Mouse (Mus musculus): ENCODE data around the gene Inpp4b.
"Not testable (repeated sequence)": the region's sequence is repeated elsewhere in the genome, so short reads cannot be mapped to it uniquely, and the experiment has no call there.

Inpp4b gene

DNA sequence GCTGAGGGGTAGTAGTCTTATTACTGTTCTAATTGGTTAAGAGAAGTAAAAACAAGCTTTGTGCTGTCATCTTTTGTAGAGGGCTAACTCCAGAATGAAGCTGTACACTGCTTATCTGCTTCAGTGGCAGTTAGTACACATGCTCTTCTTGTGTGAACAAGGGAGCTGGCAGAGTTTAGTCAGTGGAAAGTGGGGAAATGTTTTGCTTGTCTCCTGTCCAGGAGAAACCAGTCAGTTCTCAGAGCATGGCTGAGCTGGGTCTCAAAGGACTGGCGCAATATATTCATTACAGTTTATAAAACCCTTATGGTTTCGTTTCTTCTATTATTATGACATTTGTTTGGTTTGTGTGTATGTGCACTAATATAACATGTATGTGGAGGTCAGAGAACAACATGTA, 610.7 kb downstream of the Inpp4b start:
- no peak for DNase-seq (ENCODE audit: low spot score in 2 of 2)

- no peak for DNase-seq (ENCODE audit: low spot score in 2 of 2)
These were observed 642.8 kb downstream of the Inpp4b start for GRCm38 (mm10) chr8:81985128-81985665.

DNA sequence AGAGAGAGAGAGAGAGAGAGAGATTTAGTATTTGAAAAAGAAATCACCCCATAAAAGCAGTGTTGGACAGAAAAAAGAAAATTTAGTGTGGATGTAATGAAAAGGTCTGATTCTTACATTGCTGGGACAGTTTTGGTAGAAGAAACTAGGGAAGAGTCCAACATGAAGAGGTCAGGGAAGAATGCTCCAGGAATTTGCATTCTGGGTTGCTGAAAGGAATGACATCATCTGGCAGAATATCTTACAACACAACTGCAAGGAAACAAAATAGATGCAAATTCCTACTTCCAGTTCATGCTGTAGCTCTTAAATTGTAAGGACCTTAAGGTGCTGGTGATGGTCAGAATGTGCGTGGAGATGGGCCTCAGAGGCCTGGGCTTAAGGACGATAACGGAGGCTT, 650.6 kb downstream of the Inpp4b start:
- no peak for DNase-seq (ENCODE audit: low spot score in 2 of 2)

DNA sequence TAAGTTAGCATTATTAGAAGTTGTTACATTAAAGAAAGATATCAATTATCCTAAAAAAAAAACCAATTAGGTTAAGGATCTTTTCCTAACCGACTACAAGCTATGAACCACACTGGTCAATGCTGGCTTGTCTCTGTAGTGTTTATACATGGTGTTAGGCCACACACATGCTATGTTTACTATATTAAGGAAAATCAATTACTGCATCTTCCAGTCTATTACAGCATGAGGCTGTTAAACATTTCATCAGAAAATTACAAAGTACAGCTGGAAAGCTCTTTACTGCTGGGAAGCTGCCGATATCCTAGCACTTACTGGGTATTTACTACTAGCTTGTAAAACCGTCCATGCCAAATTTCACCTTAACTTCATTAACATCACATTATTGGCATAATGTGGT, 653.9 kb downstream of the Inpp4b start:
- no peak for DNase-seq (ENCODE audit: low spot score in 2 of 2)

DNA sequence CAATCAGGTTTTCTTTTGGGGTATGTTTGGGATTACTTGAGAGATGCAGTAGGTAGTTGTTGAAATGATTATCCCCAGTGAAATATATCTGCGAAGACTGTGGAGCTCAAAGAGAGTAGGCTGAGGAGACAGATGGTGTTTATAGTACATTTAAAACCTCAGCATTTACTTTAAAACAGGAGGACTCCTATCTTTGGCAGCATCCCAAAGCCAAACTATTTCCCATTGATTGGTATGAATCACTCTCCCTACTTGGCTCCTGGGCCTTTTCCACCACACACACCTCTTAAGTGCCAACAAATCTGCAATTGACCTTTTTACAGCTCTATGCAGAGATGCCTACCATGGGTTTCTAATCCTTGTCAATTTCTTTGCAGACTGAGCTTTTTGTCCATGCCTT, 654.5 kb downstream of the Inpp4b start:
- DNase-seq (ENCODE audit: low spot score in 2 of 2) = no peak

DNA sequence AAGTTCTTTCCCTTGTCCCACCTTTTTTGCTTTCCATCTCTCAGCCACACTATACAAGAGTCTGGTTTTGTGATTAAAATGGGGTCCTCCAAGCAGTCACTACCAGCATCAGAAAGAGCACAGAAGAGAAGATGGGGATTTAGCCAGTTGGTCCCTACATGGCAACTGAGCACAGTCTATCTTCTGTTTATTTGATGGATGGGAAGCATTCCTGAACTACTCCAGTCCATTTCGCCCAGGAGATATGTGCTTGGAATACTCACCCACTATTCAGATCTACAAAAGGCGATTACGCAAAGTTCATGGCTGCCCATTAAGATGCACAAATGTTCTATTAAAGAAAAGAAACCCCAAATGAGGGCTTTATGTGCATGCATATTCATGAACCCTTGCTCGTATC, 661.8 kb downstream of the Inpp4b start:
- DNase-seq (ENCODE audit: low spot score in 2 of 2) = no peak

DNA sequence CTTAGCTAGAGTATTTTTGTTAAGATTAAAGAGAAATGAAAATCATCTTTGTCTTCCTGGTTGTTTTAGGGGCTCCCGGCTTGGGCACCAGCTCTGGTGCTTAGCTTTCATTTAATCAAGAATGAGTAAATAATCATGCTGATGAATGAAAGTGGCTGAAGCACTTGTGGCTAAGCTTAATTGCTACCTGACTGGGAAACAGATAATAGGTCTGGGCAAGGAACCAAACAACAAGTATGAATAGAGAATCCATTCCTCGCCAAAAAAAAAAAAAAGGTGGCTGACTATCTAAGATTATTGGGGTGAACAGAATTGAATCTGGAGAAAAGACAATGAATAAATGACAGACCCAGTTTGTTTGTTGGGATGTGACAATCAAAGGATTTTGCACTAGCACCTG, 663.1 kb downstream of the Inpp4b start:
- DNase-seq (ENCODE audit: low spot score in 2 of 2) = no peak

DNA sequence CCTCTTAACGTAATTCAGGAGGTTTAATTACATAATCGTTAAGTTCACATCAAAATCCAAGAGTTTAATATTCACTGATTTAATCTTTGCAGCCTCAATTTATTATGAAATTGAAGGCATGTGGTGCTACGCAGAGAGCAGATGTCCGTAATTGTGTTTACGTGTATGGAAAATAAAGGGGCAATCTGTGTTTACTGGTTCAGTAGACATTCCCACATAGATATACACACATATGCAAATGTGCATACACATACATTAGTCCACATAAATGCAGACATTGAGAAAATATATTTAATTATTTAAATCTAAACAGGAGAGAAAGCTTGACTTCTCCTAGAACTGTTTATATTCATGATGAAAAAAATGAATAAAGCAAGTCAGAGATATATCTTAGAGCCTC, 675.4 kb downstream of the Inpp4b start:
- DNase-seq (ENCODE audit: low spot score in 2 of 2) = no peak

GRCm38 (mm10) chr8:82027401-82027800, 685.0 kb downstream of the Inpp4b start:
- DNase-seq (ENCODE audit: low spot score in 2 of 2) = no peak

DNA sequence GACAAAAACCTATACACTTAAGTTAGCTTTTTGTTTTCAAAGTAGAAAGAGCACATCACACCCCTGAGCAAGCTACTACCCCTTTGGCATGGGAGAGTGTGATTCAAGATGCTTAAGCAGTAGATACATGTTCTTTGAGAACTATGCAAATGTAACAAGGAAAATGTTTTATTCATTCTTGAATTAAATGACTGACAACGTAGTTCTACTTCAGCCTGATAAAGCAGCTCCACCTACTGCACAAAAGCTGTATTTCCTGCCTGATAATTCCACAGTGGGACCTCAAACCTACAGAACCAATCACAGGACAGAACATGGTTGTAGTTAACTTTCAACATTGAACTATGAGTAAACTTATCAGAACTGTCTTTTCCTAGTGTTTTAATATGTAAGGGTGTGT, 686.5 kb downstream of the Inpp4b start:
- DNase-seq (ENCODE audit: low spot score in 2 of 2) = no peak

- not testable (repeated sequence) for DNase-seq (ENCODE audit: low spot score in 2 of 2)
These were observed 689.7 kb downstream of the Inpp4b start for GRCm38 (mm10) chr8:82032035-82032434.

GRCm38 (mm10) chr8:82054030-82054429, 711.7 kb downstream of the Inpp4b start:
- no peak for DNase-seq (ENCODE audit: low spot score in 2 of 2)

DNA sequence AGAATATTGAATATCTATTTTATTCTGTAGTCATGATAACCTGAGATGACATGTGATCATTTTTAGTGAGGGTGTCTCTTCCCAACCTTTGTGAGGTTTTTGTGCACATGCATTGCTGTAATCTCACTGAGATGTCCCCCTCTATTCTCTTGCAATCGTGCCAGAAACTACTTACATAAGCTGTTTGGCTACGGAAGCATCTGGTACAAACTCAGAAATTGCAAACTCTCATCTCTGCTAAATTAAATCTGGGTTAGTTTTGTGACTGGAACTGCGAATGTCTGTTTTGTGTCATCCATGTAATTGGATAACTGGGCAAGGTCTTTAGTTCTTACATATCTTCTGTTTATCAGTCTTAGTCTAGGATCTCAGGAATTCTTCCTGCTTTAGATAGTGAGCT, 725.3 kb downstream of the Inpp4b start:
- DNase-seq (ENCODE audit: low spot score in 2 of 2) = no peak

DNA sequence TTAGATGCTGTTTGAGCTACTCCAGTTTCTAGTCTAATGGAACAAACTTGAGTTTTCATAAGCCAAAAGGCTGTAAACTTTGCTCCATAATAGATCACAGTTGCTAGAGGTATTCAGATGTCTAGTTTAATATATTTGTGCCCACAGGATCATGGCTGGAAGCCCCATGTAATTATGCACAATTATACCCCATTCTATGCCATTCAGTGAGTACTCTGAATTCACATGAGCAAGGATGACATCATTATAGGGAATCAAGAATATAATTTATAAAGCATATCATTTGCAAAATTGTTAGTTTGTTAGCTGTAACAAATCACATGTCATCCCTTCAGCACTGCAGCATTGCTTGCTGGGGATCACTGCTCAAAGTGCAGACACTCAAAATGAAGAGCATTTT, 736.9 kb downstream of the Inpp4b start:
- DNase-seq (ENCODE audit: low spot score in 2 of 2) = no peak

DNA sequence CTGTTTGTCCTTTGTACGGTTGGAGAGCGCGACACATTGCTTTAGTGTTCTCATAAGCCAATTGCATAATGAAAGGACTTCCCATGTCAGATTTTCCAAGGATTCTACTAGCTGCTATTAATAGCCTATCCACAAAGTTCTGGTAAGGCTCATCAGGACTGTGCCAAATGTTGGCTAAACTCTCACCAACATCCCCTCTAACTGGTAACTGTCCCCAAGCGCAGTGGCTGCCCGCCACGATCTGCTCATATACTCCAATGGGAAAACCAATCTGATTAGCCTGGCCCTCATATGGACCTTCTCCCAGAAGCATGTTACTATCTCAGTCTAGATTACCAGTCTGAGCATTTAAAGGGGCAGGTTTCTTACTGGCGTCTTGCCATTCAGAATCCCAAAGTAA, 744.3 kb downstream of the Inpp4b start:
- not testable (repeated sequence) for DNase-seq (ENCODE audit: low spot score in 2 of 2)

GRCm38 (mm10) chr8:82090901-82091300, 748.5 kb downstream of the Inpp4b start:
- DNase-seq (ENCODE audit: low spot score in 2 of 2) = no peak

DNA sequence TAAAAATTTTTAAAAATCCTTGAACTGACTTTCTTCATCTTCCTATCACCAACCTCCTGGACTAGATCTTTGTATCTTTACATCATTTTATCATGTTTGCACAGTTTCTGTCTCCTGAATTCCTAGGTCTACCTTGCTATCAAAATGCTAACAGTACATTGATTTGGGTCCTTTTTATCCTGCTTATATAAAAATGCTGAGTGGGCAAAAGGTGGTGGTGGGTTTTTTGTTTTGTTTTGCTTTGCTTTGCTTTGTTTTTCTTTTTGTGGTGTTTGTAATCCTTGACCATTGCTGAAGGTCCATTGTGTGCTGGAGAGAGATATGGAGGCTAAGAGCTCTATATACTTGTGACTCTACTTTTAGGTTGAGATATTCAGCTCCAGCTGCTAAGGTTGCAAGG, 750.9 kb downstream of the Inpp4b start:
- DNase-seq (ENCODE audit: low spot score in 2 of 2) = no peak

- no peak for DNase-seq (ENCODE audit: low spot score in 2 of 2)
These were observed 762.2 kb downstream of the Inpp4b start for GRCm38 (mm10) chr8:82104560-82104959.

GRCm38 (mm10) chr8:82106131-82106530, 763.8 kb downstream of the Inpp4b start:
- no peak for DNase-seq (ENCODE audit: low spot score in 2 of 2)

GRCm38 (mm10) chr8:82150272-82150671, 807.9 kb downstream of the Inpp4b start:
- DNase-seq (ENCODE audit: low spot score in 2 of 2) = no peak

- no peak for DNase-seq (ENCODE audit: low spot score in 2 of 2)
These were observed 815.6 kb downstream of the Inpp4b start for GRCm38 (mm10) chr8:82157928-82158327.

All from spleen, postnatal 14 days (tissue).